Mouse (Mus musculus): ENCODE results near the gene Egfr. TPM values are rescaled to one million over a fixed set of nuclear protein-coding genes. Genes with fewer than 3 reads are reported as not detected.

Egfr gene
- total RNA-seq, 2 experiments from 2014 or later: 15.1 to 18.4 TPM

DNA sequence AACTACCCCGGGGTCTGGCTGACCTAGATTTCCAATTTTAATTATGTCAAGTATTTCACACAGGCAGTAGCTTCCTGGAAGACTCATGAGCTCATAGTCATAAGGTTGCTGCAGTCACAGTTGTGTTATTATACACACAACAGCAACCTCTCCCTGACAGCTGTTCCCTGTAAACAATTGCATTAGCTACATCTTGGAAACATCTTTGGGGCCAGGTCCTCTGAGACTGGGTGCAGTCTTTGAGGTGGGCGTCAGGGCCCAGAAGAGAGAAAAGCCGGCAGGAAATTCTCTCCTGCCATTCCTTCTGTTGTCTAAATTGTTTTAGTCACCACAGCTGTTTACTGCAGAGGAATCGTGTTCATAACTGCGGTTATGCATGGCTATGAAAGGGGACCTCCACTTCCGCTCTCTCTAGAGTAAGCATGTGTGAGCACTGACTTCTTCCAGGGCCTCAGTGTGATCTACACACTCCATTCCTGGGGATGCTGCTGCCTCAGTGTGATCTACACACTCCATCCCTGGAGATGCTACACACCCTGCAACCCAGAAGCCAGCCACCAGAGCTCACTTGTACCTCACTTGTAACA, 69.8 kb downstream of the Egfr start:
- DNase-seq (ENCODE audit: extremely low spot score in 1 of 2, low spot score in 1 of 2): no peak

DNA sequence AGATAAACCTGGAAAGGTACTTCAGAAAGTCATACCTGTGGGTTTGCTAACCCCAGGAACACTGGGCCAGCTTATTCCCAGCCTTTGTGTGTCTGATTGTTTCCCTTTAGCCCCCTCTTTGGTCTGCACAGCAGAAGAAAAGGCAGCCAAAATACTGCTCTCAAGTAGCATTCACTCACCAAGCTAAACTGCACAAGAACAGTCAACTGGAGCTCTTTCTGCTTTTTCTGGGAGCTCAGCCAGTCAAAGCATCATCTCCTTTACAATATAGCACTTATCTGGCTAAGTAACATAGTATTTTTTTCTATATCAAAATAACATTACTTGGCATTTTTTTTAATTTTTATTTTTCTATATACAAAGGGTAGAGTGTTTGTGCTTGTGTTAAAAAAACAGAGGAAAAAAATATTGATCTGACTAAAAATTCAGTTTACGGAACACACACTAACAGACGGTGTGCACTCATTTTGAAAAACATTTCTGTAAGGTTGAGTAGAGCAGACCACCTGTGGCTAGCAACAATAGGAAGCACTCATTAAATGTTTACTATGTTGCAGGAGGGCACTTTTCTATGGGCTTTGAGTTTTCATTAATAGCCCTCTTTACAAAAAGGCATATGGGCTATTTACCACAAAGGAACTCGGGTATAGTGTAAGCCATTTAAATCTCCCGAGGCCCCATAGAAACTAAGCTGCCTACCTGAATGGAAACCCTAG, 72.0 kb downstream of the Egfr start:
- no peak for DNase-seq (ENCODE audit: extremely low spot score in 1 of 2, low spot score in 1 of 2)

DNA sequence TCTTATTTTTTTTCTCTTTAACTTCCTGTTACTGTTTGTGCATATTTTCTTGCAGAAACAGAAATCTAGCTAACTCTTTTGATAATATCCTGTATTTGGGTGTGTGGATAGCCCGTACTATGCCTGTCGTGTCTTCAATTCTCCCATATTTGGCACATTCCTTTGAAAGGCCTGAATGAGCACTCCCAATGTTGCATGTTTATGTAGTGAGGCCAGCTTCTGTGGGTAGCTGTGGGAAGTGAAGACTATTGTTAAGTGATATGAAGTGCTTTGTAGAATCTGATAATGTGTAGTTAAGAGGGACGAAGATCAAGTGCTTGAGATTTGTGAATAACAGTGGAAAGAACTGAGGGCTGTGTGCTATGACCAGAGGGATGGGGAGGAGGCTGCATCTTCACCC, 77.5 kb downstream of the Egfr start:
- DNase-seq (ENCODE audit: extremely low spot score in 1 of 2, low spot score in 1 of 2): no peak

DNA sequence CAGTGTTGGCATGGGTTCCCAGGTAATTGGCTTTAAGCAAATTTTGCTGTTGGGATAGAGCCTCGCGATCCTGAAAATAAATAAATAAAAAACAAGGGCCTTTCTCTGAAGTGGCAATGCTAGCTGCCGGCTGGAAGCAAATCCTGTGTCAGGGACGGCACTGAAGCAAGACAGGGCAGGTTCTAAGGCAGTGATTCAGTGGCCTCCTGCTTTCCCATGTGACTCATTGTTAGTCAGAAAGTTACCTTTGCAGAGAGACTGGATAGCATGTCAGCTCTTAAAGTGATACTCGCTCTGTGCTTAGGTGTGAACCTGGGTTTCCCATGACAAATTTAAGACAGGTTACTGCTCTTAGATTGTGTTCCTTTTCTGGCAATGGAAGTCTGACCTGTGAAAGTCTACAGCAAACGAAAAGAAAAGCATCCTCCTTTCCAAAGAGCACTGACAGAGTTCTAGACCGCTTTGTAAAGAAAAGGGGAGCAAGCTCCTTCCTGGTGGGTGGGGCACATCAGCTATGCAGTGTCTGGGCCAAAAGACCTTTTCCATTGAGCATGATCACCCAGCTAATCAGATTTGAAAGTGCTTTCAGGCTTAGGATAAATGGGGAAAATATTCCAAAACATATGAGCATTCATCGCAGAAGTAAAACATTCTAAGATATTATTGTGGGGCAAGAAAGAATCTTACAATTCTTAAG, 78.7 kb downstream of the Egfr start:
- no peak for DNase-seq (ENCODE audit: extremely low spot score in 1 of 2, low spot score in 1 of 2)

DNA sequence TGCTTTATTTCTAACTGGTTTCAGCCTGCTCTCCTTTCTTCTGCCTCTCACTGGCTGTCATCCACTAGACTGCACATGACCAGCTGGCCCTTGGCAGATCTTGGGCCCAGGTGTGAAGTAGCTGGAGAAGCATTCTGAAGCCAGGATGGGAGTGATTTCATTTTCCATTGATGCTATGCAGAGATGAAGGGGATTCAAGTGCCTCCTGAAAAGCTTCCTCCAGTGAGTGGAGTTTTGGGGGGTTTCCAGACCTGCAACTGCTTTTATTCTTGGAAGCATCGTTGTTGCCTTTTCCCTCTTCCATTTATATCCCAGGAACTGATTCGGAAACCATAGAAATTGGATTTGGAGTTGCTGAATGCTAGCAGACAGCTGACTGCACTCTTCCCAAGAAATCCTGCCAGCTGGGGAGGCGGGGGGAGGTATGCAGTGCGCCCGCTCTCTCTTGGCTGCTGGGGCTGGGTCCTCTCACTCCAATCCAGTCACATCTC, 80.0 kb downstream of the Egfr start:
- peak in 1 of 2 experiments; percentile 23 for DNase-seq (ENCODE audit: extremely low spot score in 1 of 2, low spot score in 1 of 2)

DNA sequence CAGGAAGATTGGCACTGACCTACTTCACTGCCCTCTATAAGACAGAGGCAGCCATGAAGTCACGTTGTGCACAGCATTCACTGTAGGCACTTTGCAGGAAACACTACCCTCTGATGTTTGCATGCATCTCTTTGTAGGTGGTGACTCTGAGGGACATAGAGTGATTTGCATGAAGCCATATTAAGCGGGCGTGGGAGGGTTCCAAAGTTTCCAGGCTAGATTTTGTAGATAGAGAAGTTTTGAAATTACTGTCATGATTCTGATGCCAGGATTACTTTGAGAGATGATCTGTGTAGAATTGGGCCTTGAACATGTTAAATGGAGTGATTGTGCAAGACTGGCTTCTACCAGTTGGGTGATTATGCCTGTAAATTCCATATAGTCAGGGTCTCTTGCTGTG, 86.8 kb downstream of the Egfr start:
- no peak for DNase-seq (ENCODE audit: extremely low spot score in 1 of 2, low spot score in 1 of 2)

DNA sequence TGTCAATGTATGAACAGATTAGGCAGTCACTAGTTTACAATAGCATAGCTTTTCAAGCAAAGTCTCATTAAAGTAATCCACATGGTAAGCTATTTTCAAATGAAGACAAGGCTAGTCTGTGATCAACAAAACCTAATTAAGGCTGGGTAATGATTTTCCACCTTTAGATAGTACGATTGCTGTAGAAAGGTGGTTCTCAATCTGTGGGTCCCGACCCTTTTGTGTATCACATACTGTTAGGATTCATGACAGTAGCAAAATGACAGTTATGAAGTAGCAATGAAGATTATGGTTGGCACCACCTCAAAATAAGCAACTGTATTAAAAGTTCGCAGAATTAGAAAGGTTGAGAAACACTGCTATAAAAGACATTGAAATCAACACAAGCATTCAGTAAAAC, 90.9 kb downstream of the Egfr start:
- DNase-seq (ENCODE audit: extremely low spot score in 1 of 2, low spot score in 1 of 2): no peak

DNA sequence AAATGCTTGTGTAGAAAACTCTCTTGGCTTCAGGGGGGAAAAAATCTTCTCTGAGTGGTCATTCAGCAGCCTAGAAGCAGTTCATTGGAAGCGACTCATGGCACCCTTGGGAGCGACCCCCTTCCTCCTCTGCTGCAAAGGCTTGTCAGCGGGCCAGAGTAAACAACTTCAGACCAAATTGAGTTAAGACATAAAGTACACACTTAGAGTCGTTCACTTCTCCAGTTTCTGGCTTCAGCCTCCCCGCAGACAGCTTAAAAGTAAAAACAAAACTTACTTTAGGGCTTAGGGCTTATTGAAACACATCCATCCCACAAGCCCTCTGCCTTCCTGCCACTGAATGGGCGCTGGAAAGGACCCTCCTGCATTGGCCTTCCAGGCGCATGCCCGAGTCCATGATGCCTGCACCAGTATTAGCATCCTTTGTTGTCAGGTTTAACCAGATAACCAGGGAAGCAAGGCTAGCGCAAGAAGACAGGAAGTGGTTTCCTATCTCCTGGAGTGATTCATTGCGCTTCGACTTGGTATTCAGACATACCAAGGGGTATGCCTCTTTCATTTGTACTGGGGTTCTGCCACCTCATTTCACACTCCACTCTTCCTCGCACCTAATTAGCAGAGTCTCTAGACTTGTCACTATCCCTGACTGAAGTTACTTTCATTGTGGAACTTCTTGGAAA, 92.0 kb downstream of the Egfr start:
- no peak for DNase-seq (ENCODE audit: extremely low spot score in 1 of 2, low spot score in 1 of 2)

DNA sequence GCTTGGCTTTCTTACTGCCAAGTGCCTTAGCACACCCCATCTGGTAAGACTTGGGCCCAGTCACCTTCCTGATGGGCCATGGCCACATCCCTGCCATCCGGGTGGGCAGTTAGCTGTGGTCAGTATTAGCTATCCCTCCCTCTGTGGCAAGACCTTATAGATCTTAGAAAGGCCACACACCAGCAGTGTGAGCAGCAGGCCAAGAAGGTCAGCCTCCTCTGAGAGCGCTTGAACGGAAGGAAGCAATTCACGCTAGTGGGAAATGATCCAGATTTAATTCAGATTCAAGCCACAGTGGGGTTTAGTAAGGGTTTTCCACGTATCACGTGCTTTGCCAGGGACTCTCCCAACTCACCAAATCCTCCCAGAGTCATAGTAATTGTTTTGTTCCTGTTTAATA, 96.9 kb downstream of the Egfr start:
- DNase-seq (ENCODE audit: extremely low spot score in 1 of 2, low spot score in 1 of 2): no peak

DNA sequence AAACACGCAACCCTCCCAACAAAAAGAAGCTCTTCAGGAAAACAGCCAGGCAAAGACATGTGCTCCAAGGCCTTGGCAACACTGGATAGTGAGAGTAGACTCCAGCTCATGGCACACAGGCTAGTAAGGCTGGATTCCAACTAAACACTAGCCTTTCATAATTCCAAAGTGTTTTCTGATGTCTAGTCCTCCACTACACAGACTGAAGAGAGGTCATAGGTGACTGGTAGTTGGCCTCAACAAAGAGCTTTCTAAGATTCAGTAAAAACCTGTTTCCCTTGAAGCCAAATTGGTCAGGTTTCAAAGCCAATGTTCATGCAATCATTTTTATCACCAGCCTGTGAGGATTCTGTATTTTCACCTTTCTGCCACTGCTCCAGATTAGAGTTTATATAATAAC, 99.4 kb downstream of the Egfr start:
- DNase-seq (ENCODE audit: extremely low spot score in 1 of 2, low spot score in 1 of 2): no peak

DNA sequence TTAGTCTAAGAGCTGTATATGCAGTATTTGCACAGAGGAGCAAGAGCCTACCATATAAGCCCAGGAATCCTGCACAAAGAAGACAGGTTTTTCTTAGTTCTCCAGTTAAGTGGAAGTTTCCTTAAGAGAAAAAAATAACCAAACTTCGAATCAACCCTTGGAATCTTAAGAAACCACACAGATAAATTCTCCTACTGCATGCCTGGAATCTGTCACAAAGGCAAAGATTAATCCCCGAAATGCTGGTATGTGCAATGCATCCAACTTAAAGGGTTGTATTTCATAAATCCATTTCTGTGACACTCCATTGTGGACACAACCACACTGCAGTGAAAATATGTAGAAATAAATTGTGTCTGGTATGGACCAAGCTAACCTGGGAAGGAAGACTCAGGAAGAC, 102.1 kb downstream of the Egfr start:
- no peak for DNase-seq (ENCODE audit: extremely low spot score in 1 of 2, low spot score in 1 of 2)

DNA sequence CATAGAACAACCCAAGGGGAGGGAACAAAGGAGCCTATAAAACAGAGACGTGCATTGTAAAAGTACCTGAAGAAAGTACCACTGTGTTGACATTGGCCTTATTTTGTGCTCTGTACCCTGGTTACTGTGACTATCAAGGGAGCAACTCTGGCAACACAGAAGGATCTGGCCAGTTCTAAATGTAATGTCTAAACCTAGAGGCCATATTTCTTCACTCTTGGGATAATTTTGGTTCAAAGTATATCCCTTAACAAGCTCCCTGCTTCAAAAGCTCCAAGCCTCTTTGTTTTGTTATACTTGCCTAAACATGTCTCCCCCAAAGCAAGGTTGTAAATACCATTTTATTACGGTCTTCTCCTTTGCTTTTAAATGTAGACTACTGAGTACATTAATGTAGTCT, 105.3 kb downstream of the Egfr start:
- no peak for DNase-seq (ENCODE audit: extremely low spot score in 1 of 2, low spot score in 1 of 2)

DNA sequence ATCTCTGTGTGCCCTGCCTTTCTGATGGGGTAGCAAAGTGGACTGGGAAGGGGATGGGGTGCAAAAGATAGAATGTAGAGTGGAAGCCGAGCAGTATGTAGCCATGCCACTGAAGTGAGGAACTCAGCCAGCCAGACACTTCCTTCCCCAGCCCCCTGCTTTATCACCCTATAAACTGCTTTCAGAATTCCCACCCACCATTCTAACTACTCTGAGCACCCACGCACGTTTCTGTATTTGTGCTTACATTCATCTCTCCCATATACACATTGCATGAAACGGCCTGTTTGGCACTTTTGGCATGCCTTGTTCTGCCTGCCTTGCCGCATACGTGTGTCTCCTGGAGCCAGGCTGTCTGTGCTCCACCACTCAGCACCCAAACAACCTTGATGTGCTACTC, 109.0 kb downstream of the Egfr start:
- DNase-seq (ENCODE audit: extremely low spot score in 1 of 2, low spot score in 1 of 2): no peak

DNA sequence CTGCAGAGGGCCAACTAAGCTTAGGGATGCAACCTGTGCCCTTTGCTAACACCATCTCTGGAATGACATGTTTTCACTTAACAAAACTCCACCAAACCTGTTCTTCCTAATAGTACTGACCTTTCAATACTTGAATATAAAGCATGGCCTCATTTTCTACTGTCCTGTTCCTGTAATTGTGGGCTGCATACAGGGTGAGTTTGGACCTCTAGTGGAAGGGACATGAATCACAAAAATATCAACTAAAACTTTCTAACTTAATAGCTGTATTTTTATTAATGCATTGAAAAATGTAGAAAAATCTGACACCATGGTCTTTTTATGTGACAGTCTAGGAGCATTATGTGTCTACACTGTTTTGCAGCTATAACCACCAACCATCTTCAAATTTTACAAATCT, 111.5 kb downstream of the Egfr start:
- no peak for DNase-seq (ENCODE audit: extremely low spot score in 1 of 2, low spot score in 1 of 2)

DNA sequence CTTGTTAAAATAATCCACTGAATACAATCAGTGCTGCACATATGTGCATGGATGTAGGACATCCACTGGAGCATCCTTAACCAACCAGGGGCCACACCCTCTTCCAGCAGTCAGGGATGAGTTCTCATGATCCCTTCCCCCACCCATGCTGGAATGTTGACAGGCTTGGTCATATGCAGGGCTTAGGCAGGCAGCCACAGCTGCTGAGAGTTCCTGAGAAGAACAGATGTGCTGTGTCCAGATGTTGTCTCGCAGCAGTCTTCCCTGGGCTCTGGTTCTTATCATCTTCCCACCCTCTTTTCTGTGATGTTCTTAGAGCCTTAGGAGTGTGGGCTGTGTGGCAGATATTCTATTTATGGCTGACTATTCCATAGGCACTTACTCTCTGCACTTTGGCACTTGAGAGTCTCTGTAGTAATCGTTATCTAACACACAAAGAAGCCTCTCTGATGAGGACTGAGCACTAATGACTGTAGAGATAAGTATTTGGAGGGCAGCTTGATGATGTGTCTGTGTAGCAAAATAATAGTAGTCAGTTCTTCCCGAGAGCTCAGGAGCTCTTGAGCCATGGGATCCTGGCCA, 113.1 kb downstream of the Egfr start:
- no peak for DNase-seq (ENCODE audit: extremely low spot score in 1 of 2, low spot score in 1 of 2)

DNA sequence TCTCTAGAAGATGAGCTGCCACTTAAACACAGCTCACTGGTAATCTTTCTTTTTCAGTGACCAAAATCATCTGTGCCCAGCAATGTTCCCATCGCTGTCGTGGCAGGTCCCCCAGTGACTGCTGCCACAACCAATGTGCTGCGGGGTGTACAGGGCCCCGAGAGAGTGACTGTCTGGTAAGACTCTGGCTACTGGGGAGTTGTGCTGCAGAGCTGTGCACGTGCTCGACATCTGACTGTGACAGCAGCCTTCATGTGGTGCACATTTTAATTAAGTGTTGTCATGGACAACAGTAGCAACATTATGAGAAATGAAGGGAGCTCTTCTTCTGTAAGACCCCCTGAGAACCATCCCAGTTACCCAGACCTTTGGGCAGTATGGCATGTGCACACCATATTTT, 116.0 kb downstream of the Egfr start:
- no peak for DNase-seq (ENCODE audit: extremely low spot score in 1 of 2, low spot score in 1 of 2)

DNA sequence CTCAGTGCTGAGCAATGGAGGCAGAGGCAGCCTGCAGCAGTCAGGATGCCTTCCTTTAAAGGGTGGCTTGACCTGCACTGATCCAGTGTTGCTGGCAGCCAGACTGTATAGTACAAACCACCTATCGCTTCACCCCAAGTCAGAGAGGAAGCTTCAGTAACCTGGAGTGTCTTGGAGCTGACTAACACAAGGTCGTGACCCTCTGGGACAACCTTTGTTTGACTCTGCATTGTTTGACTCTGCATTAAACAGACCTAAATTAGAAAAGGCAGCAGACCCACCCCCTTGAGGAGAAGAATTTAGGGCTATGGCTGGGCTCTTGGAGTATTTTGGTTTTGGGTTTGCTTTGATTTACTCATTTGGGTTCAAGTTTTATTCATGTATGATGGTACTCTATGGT, 117.5 kb downstream of the Egfr start:
- no peak for DNase-seq (ENCODE audit: extremely low spot score in 1 of 2, low spot score in 1 of 2)

DNA sequence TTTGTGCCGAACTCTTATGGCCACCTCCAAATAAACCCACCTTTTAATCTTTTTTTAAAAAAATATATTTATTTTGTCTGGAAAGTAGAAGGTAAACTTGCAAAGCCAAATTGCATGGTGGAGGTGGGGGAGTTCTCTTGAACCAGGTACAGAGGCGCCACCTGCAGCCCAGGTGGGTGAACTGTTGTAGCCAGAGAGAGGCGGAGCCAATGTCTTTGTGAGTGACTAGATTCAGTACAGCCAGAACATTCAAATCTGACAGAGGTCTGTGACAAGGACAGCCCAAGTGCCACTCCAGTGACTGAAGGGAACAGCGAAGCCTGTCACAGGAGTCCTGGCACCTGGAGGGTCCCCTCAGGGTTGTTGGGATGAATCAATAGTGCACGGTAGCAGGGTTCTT, 119.1 kb downstream of the Egfr start:
- no peak for DNase-seq (ENCODE audit: extremely low spot score in 1 of 2, low spot score in 1 of 2)

DNA sequence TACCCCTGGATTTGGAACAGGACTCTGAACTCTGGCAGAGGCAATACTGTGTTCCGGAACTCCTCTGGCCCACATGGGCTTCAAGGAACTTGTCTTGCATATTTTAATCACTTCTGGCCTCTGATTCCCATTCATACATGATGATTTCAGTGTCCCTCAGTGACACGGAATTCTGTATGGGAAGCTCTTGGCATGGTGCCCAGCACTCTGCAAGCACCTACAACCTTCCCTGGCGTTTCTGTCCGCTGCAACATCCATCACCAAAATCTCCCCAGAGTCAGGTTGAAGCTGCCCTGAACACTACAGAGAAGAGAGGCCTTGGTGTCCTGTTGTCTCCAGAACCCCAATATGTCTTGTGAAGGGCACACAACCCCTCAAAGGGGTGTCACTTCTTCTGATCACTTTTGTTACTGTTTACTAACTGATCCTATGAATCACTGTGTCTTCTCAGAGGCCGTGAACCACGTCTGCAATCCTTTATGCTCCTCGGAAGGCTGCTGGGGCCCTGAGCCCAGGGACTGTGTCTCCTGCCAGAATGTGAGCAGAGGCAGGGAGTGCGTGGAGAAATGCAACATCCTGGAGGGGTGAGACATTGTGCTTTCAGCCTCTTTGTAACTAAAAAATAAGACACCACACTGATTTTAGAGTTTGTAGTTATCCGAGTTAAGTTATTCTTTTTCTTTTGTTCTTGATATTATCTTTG, 125.8 kb downstream of the Egfr start:
- no peak for DNase-seq (ENCODE audit: extremely low spot score in 1 of 2, low spot score in 1 of 2)

DNA sequence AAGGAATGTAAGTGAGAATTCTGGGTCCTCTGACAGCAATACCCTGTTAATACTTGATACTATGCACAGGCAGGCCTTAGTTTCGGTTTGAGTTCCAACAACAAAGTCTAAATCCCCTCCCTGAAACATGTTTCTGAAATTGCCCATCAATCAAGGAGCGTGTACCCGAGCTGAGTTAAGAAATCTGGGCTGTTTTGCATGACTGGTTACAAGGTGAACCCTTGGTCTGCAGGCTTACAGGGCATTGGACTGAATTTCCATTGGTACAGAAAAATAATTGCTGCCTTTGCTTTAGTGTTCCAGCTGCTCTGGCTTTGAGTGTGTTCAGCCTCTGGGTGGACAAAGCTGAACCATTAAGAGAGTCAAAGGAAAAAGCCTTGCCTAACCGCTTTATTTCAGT, 129.9 kb downstream of the Egfr start:
- DNase-seq (ENCODE audit: extremely low spot score in 1 of 2, low spot score in 1 of 2): no peak

Measured in layer of hippocampus, postnatal 25 days (tissue).